Mouse (Mus musculus): ENCODE data around the gene Kcnh1. TPM values are rescaled to one million over a fixed set of nuclear protein-coding genes. Genes with fewer than 3 reads are reported as not detected.

Gene Kcnh1
- total RNA-seq, 2 experiments from 2014 or later, result 19.7 to 20.1 TPM

DNA sequence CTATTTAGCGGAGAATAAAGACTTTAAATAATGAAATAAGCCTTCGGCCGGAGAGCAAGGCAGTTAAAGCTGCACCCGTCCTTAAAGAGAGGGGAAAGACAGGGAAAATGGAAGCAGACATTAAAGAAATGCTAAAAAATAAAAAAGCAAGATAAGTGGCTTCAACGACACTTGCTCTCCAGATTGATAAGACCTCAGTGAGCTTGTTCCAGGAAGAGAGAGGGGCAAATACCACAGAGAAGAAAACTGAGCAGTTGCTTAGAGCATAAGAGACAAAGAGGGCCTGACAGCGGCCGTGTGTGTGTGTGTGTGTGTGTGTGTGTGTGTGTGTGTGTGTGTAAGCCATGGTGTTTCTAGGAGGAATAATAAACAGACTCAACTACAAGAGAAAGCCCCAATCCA is 123.0 kb downstream of the Kcnh1 start:
- no peak for DNase-seq
- intact Hi-C loops (cut with DNase I), result no loop called here

DNA sequence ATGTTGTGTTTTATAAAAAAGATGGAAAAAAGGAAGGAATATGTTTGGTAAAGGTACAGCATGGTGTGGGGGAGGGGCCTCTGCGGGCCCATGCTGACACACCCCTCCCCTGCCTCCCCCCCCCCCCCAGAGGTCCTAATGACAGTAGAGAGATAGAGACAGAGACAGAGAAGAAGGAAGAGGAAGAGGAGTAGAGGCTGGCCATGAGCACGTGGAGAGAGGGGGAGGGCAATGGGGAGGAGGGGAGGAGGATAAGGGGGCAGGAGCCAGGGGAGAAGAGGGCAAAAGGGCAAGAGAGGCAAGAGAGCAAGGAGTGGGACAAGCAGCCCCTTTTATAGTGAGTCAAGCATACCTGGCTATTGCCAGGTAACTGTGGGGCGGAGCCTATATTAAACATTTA is 123.5 kb downstream of the Kcnh1 start:
- intact Hi-C loops (cut with DNase I), result no loop called here

DNA sequence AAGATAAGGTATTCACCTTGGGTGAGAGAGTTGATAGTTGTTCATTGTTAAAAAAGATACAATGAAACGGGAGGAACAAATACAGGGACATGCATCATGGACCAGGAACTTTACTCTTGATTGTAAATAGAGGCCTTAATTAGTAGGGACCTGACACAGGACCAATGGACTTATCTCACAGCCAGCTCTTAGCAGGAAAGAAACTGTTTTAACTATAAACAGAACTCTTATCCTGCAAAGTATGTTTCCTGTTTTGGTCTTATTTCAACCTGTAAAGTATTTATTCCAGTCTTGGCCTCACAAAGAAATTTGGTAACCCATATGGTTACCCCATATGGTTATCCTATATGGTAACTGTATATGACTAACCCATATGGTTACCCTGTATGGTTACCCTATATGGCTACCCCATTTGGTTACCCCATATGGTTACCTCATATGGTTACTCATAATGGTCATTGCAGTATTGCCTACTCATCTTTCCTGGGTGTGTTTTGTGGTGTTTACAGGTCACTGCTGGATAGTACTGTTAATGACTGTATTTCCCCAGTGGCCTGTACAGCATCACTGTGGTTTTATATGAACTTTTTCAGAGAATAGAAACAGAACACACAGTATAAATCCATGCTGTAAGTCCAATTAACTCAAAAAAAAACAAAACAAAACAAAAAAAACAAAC is 125.0 kb downstream of the Kcnh1 start:
- intact Hi-C loops (cut with DNase I), result no loop called here
- DNase-seq, result no peak

More for the DNA sequence above, 123.5 kb downstream of the Kcnh1 start:
- no peak for DNase-seq

DNA sequence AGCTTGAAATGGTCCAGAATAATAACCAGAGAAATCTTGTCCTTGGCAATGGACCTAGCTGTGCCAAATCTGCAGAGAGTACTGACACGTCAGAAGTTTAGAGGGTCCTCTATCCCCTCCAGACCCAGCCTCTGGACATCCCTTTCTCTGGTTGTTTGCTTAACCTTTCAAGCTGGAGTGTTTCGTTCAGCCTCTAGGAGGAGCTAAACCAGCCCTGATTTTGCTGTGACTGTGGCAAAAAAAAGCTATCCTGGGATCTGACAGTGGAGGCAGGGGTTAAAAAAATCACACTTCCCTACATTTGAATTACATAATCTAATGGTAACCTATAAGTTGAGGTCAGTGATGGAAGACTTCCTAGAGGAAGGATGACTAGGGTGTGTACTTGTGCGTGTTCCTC is 133.6 kb downstream of the Kcnh1 start:
- DNase-seq, result no peak
- intact Hi-C loops (cut with DNase I), result no loop called here

DNA sequence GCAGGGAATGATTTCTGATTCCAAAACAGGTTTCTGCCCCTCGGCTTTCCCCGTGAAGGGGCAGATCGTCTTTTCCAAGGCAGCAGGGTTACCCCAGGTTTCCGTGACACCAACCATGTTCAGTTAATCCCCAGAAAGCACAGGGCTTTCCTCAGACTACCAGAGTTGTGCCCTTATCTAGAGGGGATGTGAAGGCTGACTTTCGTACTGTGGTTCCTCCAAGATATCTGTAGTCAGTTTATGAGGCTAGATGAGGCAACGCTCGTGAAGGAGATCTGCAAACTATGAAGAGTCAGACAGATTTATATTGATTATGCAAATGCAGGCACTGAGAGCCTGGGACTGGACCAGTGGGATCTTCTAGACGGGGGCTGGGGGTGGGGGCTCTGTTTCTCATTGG is 136.5 kb downstream of the Kcnh1 start:
- intact Hi-C loops (cut with DNase I), result no loop called here
- no peak for DNase-seq

DNA sequence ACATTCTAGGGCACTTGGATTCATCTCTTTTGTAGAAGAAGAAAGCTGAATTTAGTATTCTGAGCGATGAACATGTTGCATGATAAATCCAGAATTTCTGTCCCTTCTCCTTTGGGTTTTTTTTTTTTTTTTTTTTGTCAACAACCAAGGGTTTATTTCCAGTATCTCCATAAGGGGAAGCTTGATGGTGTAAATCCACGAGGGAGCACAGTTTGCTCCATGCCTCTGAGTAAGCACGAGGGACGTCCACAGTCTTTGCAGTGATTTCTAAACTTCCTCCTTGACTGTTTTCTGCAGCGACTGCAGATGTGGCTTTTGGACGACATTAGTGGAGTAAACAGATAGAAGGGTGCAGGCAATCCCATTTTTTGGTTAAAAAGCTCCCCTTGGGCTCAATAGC is 140.6 kb downstream of the Kcnh1 start:
- no peak for DNase-seq

DNA sequence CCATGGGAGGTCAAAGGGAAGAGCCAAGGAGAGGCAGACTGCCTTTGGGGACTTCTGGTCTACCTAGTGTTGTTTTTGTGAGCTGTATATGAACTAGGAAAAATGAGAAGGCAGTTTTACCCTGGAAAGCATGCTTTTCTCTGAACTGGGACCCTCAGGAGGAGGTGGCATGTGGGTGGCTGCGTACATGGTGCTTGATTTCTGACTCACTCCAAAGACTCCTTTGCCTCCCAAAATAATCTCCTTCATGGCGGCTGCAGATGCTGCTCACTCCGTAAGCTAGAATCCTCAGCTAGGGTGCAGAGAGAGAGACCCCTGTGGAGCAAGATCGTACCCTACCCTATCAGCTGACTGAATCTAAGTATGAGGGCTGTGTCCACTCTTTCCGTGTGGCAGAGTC is 145.5 kb downstream of the Kcnh1 start:
- intact Hi-C loops (cut with DNase I), result no loop called here
- DNase-seq, result no peak

More for the DNA sequence above, 140.6 kb downstream of the Kcnh1 start:
- intact Hi-C loops (cut with DNase I), result no loop called here

DNA sequence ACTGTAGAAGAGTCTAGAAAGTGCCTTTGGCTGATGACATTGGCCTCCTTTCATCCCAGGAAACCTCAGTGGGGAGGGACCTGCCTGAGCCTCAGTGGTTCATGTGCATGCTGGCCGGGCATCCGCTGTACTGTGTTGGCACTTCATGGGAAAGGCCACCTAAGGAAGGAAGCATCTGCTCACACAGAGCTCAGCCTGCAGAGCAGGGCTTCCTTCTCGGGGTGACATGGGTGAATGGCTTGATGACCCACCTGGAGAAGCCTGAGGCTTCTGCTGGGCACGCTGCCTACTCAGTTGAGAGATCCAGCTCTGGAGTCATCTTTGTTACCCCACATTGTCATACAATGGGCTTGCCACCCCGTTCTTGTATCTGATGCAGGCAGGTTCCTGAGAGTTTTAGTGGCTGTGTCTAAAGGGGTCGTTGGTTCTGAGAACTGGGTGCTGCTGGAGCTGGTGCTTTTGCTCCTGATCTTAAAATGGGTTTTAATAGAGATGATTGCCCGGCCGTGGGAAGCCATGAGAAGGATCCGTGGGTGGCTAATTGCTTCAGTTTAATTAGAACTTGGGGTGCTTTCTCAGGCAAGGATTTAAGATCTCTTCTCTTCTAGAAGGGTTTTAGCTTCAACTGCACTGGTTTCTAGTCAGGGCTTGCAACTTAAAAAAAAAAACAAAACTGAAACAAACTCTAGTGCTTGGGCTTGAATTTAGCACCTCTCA is 148.9 kb downstream of the Kcnh1 start:
- peak; percentile 27 for DNase-seq
- intact Hi-C loops (cut with DNase I), result no loop called here

DNA sequence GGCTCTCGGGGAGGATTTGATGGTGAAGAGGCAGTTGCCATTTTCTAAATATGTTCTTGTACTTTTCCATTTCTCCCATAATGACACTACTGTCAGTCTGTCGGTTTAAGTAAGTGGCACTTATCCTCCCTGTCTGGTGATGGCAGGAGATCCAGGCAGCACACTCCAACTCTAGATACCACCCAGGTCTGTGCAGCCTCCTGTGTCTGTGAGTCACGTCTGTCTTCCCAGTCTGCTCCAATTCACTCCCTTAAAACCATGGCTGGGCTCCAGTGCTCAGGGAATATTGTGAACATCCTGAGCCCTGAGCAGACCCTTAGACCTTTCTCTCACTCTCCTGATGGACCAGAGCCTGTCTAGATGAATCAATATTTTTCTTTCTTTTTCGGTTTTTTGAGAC is 151.2 kb downstream of the Kcnh1 start:
- DNase-seq, result no peak
- intact Hi-C loops (cut with DNase I), result no loop called here

DNA sequence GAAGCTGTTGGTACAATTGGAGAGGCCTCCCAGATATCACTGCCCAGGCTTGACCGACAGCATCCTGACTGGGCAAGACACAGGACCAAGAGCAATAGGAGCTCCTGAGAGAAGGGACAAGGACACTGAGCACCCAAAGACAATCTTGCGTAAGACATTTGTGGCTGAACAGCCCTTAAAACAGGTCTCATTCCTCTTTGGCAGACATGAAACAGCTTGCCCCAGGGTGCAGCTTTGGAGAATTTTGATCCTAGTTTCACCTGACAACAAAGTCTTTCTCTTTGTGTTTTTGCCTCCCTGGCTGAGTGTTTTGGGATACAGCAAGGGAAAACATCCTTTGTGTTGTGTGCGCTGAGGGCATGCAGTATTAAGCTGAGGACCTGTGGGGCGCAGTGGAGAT is 153.4 kb downstream of the Kcnh1 start:
- intact Hi-C loops (cut with DNase I), result no loop called here
- no peak for DNase-seq

DNA sequence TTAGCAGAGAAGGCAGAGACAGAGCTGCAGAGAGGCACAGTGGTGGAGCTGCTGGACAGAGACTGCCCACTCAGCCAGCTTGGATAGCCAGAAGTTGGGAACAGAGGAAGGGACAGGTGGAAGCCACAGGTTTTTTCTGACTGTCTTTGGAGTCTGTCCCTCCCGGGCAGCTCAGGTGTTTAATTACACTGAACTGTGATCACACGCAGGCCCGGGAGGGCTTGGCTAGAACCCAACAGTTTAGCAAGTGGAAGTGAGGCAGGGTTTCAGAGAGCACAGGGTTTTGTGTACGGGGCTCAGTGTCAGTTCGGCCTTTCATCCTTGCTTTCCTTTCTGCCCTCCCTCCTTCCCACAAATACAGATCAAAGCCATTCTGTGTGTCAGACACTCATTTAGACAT is 156.8 kb downstream of the Kcnh1 start:
- intact Hi-C loops (cut with DNase I), result no loop called here
- DNase-seq, result peak; percentile 29

DNA sequence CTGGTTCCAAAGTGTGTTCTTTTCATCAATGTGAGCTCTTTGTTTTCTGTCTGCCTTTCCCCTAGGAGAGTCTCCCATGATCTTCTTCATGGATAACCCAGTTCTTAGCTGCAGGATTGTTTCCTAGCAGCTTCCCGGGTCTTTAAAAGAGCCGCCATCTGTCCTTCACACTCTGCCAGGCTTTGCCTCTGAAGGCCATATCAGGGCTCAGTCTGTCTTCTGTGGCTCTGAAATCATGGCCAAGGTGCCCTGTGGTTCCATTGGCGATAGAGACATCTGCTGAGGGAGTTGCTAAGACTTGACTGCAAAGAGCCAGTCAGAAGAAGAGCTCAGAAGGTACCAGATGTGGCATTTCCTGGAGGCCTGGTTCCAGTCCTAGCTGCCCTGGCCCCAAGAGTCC is 165.7 kb downstream of the Kcnh1 start:
- no peak for DNase-seq
- intact Hi-C loops (cut with DNase I), result no loop called here

DNA sequence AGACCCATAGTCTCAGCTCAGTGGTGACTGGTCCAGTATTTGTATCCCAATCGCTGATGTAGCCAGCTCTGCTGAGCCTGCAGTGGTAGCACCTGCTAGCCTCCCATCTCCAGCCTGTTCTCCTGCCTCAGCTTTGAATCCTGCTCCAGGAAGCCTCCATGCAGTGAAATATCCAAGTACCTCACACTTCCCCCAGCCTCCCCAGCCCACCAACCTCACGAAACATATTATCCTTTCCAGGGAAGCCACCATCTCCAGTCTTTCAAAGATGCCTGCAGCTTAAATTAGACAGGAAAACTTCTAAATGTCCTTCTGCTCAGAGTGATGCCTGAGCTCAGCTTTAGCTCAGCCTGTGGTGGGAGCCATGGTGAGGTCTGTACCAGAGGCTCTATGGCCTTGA is 168.6 kb downstream of the Kcnh1 start:
- DNase-seq, result no peak
- intact Hi-C loops (cut with DNase I), result no loop called here

DNA sequence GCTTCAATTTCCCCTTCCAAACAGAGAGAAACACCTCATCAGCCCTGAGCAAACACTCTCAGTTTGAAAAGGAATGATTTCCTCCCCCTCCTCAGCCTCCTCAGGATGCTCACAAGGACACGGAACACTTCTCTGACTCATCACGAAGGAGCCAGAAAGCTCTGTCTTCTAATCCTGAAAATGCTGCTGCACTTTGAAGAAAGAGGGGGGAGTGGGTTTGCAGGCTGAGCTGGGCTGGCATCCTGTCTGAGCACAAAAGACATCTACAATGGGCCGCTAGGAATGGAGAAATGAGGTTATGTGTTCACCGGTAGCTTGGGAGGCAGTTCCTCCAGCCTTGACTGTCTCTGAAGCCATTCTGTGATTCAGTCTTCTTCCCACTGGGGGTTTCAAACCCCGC is 177.8 kb downstream of the Kcnh1 start:
- intact Hi-C loops (cut with DNase I), result no loop called here
- no peak for DNase-seq

DNA sequence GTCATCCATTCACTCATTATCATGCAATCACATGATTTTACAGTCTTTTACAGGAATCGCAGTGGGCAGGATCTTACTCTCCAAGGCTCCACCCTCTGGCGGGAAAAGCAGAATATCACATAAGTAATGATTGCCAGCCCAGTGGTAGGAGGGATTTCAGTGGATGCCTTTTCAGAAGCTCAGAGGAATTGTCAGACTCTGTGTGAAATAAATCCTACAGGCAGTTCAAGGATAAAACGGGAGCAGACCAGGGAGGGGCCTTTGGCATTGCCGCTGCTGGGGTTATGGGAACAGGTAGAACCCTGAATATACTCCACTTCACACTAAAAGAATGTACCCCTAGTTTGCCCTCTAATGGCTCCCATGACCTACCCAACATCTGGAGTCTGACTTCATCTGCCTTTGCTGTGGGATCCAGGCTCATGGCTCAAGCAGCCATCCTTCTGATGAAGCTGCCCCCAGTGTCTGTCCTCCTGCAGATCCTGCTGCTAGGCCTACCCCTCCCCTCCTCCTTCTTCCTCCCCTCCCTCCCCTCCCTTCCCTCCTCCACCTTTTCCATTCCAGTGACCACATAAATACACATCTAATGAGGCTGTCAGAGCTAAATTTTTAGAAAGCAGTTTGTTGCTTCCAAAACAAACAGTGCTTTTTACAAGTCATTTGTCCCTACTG is 181.5 kb downstream of the Kcnh1 start:
- no peak for DNase-seq
- intact Hi-C loops (cut with DNase I), result no loop called here

DNA sequence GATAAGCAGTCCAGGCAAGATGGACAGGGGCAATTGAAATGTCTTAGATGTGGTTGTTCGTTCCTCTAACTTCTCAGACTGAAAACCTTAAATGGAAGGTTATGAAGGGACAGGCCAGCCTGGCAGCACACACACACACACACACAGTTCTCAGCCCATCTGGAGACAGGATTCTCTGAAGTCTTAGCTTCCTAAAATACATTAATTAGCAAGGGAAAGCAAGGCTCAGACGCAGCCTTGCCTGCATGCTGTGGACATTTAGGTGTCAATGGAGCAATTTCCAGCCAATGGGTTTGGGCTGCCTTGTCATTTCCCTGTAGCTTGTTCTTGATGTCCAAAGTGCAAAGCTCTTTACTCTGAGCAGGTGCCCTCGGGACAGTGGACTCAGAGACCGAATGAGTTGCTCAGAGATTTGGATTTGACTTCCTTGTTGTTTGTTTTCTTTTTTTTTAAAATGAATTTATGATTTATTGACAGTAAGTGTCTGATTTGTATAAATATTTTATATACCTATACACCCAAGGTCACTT is 188.0 kb downstream of the Kcnh1 start:
- no peak for DNase-seq
- intact Hi-C loops (cut with DNase I), result no loop called here

DNA sequence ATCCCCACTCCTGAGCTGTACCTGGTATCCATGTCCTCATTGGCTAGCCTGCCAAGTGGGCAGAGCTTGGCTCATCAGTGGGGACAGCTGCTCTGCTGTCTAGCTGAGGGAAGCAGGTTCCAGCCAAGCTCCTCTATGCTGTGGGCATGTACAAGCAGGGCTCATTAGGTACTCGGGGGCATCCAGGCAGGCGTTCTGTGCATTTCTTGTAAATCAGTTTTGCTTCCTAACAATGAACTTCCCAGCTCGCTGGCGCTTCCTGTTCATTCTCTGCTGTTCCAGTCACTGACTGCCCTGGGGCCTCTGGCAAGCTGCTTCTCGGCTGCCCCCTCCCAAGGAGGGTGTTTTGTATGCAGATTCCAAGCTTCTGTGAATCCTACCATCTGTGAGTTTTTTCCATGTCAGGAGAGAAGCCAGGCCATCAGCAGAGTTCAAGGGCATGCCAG is 190.0 kb downstream of the Kcnh1 start:
- intact Hi-C loops (cut with DNase I), result no loop called here
- DNase-seq, result peak; percentile 77

DNA sequence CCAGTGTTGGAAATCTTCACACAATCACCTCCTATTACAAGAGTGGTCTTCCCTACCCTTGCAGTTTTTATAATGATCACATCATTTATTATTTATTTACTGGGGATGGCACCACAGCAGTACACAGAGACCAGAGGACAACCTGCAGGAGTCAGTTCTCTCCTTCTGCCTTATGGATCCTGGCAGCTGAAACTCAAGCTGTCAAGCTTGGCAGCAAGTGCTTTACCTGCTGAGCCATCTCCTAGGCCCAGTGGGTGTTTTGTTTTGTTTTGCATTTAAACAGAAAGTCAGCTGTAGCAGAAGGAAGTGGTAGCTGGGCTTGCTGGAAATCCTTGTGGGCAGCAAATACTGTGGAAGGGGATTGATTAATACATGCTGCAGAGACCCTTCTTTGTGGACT is 197.1 kb downstream of the Kcnh1 start:
- intact Hi-C loops (cut with DNase I), result no loop called here
- peak; percentile 70 for DNase-seq

DNA sequence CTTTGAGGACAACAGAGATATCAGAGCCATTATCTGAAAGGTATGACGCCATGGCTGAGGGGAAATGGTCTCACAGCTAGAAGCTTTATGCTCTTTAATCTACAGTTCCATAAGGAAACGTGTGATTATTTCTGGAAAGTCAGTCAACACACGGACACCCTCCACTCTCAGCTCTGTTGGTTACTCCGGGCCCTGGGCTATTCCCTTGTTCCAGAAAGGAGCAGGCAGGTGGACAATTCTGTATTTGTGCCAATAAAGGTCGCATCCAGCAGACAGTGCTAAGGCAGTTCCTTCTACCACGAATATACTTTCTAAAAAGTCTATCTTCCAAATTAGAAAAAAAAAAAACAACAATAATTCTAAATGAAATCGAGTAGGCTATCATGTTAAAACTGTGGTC is 200.5 kb downstream of the Kcnh1 start:
- DNase-seq, result no peak
- intact Hi-C loops (cut with DNase I), result no loop called here

DNA sequence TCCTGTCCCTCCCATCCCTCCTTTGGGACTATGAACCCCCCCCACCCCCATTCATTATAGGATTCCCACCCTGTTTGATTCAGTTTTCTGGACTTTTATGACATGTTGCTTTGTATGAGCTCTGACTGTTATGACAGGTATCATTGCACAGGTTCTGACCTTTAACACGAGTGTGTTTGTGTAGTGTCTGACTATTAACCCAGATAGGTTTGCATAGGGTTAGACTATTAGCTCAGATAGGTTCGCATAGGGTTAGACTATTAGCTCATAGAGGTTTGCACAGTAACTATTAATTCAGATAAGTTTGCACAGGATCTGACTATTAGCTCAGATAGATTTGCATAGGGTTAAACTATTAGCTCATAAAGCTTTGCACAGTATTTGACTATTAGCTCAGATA is 201.7 kb downstream of the Kcnh1 start:
- intact Hi-C loops (cut with DNase I), result no loop called here

DNA sequence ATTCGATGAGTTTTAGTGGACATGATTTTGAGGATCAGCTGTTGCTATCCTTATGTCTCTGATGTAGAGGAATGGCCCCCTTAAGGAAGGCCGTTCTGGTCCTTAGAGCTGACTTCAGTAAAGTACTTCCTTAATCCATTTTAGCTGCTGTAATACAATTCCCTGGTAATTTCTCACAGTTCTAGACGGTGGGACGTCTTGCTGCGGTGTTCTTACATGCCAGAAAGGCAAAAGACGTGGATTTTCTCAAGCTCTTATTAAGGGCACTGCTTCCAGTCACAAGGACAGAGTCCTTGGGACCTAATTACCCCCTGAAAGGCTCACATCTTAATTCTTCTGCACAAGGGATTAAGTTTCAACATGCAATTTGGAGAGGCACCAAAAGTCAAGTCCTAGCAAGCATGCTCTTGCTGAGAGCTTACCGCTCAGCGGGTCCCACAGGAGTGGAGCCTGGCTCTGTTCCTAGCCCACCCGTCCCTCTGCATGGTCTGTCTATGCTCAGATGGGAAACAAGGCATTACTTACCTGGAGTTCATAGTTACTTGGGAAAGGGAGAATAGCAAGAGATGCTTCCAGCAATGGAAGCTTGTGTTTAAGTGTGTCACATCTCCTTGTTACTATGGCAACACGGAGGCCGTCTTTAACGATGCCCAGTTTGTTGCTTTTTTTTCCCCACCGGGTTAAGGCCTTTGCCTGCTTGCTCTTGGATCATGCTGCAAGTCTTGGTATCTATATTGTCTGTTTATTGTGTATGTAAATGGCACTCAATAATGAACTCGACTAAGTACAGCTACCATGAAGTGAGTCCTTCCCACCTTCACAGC is 209.3 kb downstream of the Kcnh1 start:
- intact Hi-C loops (cut with DNase I), result no loop called here
- no peak for DNase-seq

More for the DNA sequence above, 201.7 kb downstream of the Kcnh1 start:
- DNase-seq, result no peak

All from left cerebral cortex, postnatal 4 days (tissue).